Mouse (Mus musculus): ENCODE data around the gene Ppp2r2c.

Gene Ppp2r2c

DNA sequence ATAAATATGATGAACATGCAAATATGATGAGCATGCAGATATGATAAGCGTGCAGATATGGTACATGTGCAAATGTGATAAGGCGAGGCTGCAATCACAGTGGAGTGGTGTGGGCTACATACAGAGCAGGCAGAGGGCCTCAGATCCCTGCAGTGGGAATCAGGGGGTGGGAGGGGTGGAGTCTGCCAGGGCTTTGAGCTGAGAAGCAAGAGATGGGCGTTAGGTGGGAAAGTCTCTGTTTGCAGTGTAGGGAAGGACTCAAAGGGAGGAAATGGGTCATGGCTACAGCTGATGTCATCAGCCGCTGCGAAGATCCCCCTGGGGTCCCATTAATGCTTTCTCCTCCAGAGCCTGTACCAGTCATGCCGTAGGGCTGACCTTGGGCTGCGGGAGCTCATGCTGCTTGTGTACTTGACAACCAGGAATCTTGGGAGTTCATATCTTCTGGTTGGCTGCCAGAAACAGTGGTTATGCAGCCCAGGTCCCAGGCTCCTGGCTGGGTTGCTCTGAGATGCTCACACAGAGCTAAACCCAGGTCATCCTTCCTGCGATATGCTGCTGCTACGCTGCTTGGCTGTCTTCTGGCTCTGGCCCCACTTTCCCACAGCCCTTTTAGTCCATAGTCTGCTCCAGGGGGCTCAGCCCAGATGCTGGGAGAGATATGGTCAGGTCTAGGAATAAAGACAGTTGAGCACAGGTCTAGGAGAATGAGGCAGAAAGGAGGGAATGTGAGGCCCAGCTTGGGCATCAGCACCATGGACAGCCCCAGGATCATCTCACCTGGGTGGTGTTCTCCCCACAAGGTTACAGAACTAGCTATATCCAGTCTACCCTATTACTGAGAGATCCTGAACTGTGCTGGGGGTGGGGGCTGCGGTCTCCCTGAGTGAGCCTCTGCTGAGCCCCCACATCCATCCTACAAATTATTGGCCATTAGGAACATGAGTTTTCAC, 27.6 kb downstream of the Ppp2r2c start:
- DNase-seq (ENCODE audit: low read depth, low spot score): no peak

DNA sequence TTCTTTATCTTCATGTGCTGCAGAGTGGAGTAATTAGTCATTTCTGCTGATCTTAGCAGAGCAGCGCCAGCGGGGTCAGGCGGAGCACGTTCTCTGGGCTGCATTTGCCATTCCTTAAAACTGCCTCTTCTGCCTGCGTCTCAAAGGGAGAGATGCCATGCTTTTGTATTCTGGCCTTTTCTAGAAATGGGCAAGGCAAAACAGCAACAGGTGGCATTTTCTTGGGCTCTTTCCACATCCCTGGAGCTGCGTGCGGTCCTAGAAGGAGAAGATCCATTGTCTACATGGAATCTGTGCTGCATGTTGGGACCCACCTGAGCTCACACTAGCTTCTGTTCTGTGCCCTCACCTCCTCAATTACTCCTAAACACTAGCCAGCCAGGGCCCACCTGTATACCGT, 29.7 kb downstream of the Ppp2r2c start:
- DNase-seq (ENCODE audit: low read depth, low spot score): no peak

DNA sequence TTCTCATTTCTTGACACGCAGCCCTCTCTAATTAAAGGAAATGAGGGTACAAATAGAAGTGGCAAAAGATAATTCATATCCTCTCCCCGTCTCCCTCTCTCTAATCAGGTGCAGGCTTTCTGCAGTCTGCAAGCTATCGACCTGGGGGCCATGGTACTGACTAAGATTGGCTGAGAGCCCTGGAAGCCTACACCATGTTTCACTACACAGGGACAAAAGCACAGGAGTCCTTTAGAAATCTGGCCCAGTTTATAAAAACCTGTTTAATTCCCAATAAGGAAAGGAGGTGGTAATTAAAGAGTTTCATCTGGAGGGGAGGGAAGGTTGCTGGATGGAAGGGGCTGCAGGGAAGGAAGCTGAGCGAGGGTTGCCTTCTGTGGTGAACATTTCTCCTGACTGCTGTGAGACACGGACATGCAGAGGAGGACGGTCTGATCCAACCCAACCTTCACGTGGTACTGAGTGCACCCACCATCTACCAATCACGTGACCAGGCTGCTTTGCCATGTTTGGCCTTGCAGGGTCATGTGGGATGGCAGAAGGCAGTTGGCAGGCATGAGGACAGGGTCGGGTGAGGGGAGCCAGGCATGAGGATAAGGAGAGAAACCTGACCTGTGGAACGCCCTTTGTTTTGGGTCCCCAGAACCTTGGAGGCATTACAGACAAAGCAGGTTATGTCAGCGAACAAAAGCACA, 30.2 kb downstream of the Ppp2r2c start:
- no peak for DNase-seq (ENCODE audit: low read depth, low spot score)

DNA sequence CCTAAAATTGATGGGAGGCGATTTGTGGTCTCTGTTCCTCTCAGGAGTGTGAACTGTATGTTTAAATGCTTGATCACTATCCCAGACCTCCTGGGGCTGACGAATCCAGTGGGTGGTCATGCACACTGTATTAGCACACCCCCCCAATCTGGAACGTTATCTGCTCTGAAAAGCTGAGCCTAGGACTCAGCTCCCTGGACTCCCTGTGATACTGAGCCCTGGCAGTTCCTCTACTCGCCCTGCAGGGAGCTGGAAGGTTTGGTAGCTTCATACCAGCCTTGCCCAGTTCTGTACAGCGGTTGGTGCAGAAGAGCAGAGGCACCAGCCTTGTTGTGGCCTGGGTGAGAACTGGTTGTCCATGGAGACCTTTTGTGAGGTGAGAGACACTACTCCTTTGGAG, 31.1 kb downstream of the Ppp2r2c start:
- no peak for DNase-seq (ENCODE audit: low read depth, low spot score)

DNA sequence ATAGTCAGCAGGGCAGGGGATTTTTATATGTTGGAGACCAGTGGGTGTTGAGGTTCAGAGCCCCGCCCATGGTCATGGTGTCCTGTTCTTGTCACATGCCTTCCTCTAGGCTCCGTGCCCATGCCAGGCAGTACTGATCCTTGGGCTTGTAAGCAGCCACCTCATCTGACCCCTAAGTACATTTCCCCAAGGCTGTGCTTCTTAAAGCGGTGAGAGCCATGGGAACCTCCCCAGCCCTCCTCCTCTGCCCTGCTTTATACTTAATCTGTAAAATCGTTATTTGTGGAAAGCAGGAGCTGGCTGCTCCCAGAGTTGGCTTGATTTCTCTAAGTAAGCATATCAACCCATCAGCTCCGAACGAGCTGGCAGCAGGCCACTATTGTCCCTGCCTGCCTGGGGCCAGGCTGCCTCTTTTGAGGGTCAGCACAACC, 31.9 kb downstream of the Ppp2r2c start:
- no peak for DNase-seq (ENCODE audit: low read depth, low spot score)

DNA sequence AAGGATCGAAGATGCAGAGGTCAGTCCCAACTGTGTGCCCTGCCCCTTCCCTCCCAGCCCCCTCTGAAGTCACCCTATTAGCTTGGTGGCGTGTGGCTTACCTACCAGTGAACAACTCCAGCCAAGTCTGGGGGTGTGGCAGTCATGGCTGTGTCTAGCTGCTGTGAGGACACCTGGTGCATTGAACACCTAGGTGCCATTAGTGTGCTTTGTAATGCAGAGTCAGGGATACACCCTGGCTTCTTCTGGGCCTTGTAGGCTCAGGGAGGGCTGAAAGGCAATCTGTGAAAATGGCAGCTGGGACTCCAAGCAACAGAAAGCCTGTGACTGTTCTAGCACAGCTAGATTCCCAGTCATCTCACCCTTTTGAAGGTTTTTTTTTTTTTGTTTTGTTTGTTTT, 34.5 kb downstream of the Ppp2r2c start:
- no peak for DNase-seq (ENCODE audit: low read depth, low spot score)

DNA sequence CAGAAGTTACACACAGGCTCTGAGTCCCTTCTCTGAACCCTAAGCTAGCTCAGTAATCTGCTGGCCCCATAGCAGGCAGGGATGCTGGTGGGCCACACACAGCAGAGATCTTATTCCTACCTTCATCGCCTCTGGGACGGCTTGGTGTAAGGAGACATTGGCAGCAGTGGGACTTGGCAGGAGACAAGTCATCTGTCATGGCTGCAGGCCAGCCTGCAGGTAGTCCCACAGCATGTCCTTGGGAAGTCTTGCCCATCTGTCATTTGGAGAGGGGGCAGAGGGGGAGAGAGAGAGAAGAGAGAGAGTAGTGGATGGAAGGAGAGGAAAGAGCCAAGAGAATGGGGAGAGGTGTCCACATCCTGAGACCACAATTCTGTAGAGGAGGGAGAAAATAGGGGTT, 35.8 kb downstream of the Ppp2r2c start:
- no peak for DNase-seq (ENCODE audit: low read depth, low spot score)

DNA sequence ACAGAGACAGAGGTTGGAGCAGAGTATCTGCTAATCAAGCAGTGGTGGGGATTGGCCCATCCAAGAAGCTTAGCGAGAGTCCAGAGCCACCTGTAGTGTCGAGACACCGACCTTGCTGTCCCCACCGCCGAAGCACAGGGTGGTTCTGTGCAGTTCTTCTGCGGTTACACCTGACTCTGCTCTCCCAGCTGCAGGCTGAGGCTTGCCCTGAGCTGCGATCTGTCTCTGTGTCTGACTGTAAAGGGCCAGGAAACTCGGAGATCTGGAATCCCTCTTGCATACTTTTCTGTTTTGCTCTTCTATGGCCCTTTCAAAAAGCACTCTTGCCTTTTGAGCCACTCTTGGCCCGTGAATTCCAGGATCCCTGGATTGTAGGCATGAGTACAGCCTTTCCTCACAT, 36.4 kb downstream of the Ppp2r2c start:
- no peak for DNase-seq (ENCODE audit: low read depth, low spot score)

DNA sequence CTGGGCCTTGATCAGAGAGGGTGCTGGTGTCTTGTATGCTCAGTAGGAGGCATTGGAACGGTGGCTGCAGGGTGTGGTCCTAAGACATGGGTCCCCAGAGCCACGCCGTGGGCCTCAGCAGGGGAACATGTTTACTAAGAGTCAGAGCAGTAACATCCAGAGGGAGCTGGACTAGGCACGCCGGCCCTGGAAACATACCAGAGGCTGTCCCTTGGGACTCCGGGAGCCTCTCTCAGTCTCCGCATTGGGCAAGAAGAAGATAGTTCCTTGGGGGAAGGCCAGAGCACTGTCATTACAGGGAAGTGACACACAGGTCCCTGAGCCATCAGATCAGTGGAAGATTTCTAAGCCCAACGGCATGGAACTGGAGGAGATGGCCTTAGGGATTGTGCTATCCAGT, 36.9 kb downstream of the Ppp2r2c start:
- no peak for DNase-seq (ENCODE audit: low read depth, low spot score)

DNA sequence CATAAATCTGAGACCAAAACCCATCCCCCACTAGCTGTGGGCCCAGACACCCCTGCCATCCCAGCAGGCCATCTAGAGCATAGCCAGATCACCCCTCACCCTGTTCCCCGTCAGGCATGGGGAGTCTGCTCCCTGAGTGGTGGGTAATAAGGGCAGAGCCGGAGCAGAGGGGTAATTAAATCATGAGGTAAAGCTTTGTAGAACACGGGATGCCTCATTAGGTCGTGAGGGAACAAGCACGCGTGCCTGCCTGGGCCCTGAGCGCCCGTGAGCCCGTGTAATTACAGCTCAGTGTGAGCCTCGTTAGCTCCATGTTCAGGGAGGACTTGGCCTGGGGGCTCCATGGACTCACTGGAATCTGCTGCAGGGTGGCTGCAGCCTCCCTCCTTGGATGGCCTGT, 39.4 kb downstream of the Ppp2r2c start:
- no peak for DNase-seq (ENCODE audit: low read depth, low spot score)

DNA sequence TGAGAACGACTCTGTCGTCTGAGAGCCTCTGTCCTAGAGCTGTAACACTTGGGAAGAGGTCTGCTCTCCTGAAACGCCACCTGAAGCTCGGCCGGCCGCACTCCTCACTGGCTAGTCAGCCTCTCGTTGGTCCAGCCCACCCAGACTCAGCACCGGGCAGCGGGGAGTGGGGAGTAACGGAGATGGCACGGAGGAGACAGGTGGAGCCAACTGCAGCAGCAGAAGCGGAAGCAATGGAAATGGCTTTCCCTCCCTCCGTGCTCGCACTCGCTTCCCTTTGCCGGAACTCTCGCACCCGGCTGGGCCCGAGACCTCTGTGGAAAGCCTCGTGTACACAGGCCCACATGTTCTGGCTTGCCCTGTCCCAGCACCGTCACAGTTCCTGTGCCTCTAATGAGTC, 41.2 kb downstream of the Ppp2r2c start:
- no peak for DNase-seq (ENCODE audit: low read depth, low spot score)

DNA sequence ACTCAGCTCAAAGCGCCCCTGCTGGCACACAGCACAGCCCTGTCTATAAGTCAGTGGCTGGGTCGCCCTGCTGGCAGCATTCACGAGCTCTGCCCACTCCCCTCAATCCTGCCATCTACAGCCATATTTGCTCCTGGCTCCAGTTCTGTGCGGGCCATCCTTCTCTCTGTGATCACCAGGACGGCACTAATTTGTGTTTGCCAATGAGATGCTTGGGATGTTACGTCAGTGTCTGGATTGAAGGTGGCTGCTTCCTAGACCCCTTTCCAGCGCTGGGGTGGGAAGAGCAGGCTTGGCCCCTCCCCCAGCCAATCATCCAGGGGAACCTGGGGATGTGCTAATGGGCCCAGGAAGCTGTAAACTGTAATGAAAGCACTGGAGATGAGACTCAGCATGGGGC, 42.7 kb downstream of the Ppp2r2c start:
- no peak for DNase-seq (ENCODE audit: low read depth, low spot score)

DNA sequence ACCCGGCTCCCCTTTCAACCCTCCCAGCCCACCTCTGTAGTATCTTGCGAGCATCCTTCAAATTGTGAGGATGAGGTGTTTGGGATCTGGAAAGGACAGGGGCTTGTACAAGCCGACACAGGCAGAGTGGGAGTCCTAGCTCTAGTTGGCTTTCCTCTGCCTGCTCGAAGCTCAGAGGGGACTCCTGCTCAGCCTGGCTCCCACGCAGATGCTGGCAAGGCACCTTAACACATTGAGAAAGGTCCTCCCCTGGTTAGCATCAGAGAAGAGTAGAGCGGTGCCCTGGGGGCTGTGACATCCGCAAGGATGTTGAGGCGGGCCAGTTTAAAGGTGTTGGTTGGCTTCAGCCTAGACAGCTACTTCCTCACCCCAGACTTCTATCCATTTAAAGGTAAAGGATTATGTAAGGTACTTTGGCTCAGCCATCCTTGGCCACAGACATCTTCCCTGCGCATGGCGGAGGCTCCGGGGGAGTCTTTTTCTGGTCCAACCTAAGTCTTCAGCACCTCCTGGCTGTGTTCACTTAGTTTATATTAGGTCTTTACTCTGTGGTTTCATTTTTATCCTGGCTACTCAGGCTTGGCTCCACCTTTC, 43.5 kb downstream of the Ppp2r2c start:
- DNase-seq (ENCODE audit: low read depth, low spot score): no peak

DNA sequence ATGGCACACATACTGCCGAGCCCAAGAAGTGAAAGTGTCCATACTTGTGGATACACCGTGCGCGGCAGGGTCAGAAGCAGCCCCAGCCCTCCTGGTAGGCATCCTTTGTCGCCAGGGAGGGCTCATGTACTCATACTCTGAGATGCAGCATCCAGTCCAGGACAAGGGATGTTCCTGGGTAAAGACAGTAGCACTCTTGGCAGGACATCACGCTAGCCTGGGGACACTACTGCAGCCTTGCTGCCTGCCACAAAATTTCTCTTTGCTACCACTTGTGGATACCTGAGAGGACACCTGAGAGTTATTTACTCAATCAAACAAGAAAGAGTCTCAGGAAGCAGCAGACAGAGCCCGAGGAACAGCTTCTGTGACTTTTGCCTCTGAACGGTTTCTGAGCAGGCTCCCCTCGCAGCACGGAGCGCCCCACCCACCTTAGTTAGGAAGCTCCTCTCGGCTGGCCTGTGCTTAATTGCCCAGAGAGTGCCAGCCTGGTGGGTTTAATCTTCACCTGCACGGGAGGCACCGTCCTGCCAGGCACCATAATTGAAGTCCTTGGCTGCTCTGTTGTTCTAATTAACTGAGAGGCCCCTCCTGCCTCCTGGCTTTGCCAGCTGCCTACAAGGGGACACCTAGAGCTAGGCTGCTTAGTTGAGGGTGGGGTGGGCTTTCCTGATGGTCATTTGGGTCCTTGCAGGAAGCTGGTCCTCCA, 44.4 kb downstream of the Ppp2r2c start:
- no peak for DNase-seq (ENCODE audit: low read depth, low spot score)

DNA sequence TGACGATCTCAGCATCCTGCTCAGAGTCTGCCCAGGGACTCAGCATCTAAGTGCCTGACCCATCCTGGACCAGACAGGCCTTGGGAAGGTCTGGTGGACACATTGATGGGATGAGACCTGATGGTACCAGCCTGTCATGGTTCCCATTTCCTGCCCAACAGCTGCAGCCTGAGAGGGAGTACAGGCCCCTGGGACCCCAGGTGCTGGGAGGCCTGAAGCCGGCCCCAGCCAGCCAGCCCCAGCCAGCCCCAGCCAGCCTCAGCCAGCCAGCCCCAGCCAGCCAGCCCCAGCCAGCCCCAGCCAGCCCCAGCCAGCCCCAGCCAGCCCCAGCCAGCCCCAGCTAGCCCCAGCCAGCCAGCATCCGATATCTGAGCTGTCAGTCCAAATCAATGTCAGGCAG, 46.9 kb downstream of the Ppp2r2c start:
- no peak for DNase-seq (ENCODE audit: low read depth, low spot score)

DNA sequence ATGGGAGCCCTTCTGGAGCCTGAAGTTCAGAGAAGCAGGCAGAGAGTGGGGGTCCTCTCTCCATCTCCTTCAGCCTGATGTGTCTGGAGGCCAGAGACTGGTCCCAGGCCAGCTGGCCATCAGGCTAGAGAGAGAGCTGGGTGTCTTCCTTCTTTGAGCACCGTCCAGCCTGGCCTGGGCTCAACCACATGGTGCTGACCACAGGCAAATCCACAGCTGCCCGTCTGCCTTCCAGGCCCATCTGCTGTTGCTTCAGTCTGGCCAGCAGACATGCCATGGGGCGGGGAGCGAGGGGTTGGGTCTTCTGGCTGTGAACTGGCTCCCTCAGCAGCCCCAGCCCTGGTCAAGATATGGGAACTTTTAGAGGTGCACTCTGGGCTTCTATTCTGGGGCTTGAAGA, 48.3 kb downstream of the Ppp2r2c start:
- DNase-seq (ENCODE audit: low read depth, low spot score): no peak

DNA sequence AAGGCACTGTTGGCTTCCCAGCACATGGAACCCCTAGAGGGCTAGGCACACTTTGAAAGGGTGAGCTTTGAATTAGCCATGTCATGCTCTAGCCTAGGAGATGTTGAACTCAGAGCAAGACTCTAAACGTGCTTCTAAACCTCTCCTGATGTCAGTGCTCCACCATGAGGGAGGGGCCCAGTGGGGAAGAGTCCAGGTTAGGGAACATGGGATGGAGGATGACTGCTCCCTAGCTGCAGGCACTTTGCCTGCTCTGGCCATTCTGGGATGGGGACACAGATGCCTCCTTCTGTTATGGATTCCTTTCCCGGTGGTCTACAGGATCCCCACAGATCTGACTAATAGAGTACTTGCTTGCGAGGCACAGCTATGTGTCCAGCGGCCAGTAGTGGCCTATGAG, 48.9 kb downstream of the Ppp2r2c start:
- DNase-seq (ENCODE audit: low read depth, low spot score): no peak

DNA sequence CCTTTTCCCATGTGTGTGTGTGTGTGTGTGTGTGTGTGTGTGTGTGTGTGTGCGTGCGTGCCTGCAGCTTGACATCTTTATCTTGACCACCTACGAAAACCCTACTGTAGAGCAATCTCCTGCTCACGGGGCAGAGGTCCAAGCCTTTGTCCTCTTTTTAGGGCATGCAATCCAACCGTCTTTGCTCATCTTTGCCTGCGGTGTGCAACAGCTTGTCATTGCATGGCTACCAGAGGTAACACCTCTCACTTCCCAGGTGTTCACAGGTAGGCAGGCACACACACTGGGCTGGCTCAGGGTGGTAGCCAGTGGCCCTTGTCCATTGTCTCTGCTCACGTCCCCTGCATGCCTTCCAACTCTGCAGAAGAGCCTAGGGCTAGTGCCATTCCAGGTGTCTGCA, 49.7 kb downstream of the Ppp2r2c start:
- DNase-seq (ENCODE audit: low read depth, low spot score): no peak

DNA sequence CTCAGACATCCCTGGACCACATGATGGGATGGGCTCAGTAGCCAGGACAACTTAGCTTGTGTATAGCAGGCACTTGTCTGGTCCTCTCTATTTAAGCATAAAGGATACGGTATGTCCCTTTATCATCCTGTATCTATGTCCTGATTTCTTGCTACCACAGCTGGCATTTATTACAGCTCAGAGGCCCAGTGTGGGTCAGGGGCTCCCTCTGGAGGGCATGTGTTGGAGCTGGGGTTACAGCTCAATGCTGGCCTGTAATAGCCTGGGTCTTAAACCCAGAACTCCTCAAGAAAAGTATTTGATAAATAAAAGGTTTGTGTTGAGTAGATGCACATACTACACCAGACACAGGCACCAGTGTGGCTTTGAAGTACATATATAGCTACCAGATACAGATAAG, 51.8 kb downstream of the Ppp2r2c start:
- no peak for DNase-seq (ENCODE audit: low read depth, low spot score)

DNA sequence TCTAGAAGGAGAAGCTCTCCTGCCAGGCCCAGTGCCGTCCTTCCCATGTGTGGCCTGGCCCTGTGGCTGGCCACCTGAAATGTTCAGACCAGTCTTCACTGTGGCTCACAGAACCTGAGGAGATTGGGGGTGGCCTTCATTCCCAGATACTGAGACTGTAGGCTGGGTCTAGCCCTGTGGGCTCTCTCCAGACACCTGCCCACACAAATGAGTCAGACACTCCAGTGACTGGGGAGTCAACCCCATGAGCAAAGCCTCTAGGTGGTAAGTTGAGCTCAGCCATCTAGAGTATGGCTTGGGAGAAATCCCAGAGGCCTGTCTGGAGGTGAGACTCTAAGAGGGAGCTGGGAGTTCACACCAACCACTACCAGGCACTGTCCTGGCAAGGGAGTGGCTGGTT, 53.6 kb downstream of the Ppp2r2c start:
- no peak for DNase-seq (ENCODE audit: low read depth, low spot score)

DNA sequence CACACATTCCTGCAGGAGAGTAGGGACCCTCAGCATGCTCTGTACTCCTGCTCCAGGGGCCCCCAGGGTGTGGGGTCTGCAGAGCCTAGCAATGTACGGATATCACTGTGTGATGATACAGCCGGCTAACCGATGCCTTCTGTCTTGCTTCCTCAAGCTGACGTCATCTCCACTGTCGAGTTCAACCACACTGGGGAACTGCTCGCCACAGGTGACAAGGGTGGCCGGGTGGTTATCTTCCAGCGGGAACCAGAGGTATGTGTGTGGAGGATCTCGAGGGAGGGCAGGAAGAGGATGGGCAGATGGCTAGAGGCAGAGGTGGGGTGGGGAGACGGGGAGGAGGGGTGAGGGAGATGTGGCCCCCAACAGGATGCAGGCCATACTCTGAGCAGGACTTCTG, 54.5 kb downstream of the Ppp2r2c start:
- DNase-seq (ENCODE audit: low read depth, low spot score): no peak

Data from CD4-positive helper T cell, adult 2 months (primary cell).